Mouse (Mus musculus): Measurements from ENCODE around the gene Rnf133.

Gene Rnf133

GRCm38 (mm10) chr6:23650205-23650604 is at the start of gene Rnf133:
Gene Rnf133, minus strand, starts transcription at chr6:23650305.
- DNase-seq (ENCODE audit: low read depth, low spot score): no peak

- no peak for DNase-seq (ENCODE audit: low read depth, low spot score)
Observed at GRCm38 (mm10) chr6:23678172-23678571, 28.1 kb upstream of the Rnf133 start.

GRCm38 (mm10) chr6:23655036-23655435 is 4.9 kb upstream of the Rnf133 start, which contains the start of gene Rnf148:
Gene Rnf148, minus strand, starts transcription at chr6:23655136.
- no peak for DNase-seq (ENCODE audit: low read depth, low spot score)

DNA sequence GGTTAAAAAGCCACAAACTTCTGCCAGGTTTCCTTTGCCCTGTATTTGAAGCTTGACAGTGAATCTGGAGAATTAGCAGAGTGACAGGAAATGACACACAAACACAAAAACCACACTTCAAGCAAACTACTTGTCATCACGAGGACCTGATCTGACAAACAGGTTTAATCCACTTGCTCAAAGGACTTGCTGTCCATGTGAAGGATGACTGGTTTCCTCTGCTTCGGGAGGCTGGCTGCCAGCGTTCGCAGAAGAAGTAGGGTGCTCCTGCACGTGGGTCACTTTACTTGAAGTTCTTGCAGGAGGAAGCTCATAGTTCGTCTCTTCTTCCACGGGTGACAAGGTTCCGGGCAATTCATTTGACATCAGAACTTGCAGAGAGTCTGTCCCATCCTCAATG is 1.4 kb downstream of the Rnf133 start:
- no peak for DNase-seq (ENCODE audit: low read depth, low spot score)

DNA sequence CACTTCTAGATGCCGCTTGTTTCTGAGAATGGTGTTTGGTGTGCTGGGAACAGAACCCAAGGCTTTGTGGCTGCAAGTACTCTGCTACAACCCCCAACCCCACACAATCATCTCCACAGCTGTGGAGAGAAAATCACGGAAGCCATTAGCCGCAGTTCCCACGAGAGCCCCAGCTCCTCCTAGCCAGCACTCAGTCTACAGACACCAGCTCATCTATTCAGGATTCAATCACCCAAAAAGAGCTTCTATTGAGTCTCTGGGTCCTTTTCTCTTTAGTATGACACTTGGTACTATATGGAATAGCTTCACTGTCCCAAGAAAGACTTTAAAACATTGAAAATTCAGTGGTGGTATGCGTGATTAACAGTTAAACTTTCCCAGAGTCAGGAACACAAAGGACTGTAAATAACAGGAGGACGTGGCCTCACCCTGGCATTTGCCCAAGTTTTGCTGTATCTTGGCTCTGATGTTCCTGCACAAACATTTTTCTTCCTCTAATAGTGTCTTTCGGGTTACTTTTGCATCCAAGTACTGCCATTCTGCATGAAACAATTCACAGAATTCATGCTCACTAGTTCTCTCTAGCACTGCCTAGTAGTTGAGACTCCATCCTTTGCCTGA is 2.4 kb downstream of the Rnf133 start:
- DNase-seq (ENCODE audit: low read depth, low spot score): no peak

- no peak for DNase-seq (ENCODE audit: low read depth, low spot score)
Observed at GRCm38 (mm10) chr6:23637081-23637480, 13.0 kb downstream of the Rnf133 start.

DNA sequence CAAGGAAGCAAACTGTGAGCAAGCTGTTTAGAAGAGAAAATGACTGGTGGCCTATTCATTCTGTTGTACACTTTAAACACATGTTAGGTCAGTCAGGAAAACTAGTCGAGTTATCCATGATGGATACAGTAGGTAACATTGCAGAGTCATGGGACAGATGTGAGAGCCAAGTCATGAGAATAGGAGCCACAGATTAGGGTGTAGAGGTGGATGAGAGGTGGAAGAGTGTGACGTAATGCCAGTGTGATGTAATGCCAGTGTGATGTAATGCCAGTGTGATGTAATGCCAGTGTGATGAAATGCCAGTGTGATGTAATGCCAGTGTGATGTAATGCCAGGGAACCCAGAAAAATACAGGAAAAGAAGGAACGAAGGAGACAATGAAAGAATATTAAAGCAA is 14.9 kb downstream of the Rnf133 start:
- no peak for DNase-seq (ENCODE audit: low read depth, low spot score)

DNA sequence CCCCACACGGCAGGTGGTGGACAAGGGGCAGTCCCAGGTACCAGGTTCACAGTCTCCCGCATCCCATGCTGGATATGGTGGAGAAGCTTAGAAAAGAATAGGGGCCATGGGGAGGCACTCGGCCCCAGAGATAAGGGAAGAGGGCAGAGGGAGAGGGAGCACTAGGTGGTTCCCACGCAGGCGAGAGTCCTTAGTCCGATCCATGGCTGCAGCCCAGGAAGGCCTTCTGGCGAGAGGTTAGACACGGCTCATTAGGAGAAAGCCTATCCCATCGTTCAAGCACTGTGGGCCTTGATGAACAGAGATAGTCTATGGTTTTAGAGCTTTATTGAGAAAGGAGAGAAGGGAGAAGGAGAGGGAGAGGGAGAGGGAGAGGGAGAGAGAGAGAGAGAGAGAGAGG is 16.1 kb downstream of the Rnf133 start:
- no peak for DNase-seq (ENCODE audit: low read depth, low spot score)

- DNase-seq (ENCODE audit: low read depth, low spot score): no peak
Observed at GRCm38 (mm10) chr6:23630465-23630864, 19.6 kb downstream of the Rnf133 start.

Data from forelimb bud, embryonic 11.5 days (tissue).